Mouse (Mus musculus): ENCODE measurements around the gene Olfr1368. TPM values are rescaled to one million over a fixed set of nuclear protein-coding genes. Genes with fewer than 3 reads are reported as not detected.

Gene Olfr1368
- not detected in 2 replicates for polyA plus RNA-seq (2012; rRNA removed)

DNA sequence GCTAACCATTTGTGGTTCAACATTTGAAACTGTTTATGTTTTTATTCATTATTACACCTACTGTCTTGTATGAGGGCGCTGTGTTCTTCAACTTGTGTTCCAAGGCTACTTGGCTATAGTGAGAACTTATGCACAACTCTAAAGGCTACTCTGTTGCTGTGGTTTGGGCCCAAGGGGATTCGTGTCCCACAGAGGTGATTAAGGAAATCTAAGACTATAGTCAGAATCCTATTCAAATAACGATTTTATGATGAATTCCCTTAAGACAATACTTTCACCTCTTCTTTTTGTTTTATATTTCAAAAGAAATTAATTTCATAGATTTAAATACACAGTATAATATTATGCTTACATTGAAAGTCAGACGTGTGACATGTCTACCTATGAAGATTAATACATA is at the start of gene Olfr1368:
Olfr1368 (minus strand) TSS at position 101 of the 400 bp plus-strand sequence.
- no peak for DNase-seq (ENCODE audit: low read depth in 1 of 2, low spot score in 2 of 2)
- Histone ChIP-seq H3K4me3 (ENCODE audit: extremely low read depth, insufficient read depth, insufficient read length) (no peak within 1 kb of the TSS), H3K27ac (ENCODE audit: insufficient read depth, low read length) (no peak within 1 kb of the TSS), H3K27me3 (ENCODE audit: control insufficient read depth, insufficient read depth, low read length) (no peaks in the 10 kb centered on the region), H3K36me3 (ENCODE audit: control insufficient read depth, insufficient read depth, low read length) (no peaks in the 10 kb centered on the region), H3K4me1 (ENCODE audit: control insufficient read depth, insufficient read depth, insufficient read length) (no peaks in the 10 kb centered on the region)
- 70% methylated on average over 4 of the region's 4 CpGs for WGBS
- TF ChIP-seq POLR2A (IDR thresholded peaks at IDR 0.05; ENCODE audit: low read depth, low read length) (no peak), CTCF (IDR thresholded peaks at IDR 0.05; ENCODE audit: extremely low read depth, insufficient read depth, insufficient read length, insufficient replicate concordance) (no peak)

DNA sequence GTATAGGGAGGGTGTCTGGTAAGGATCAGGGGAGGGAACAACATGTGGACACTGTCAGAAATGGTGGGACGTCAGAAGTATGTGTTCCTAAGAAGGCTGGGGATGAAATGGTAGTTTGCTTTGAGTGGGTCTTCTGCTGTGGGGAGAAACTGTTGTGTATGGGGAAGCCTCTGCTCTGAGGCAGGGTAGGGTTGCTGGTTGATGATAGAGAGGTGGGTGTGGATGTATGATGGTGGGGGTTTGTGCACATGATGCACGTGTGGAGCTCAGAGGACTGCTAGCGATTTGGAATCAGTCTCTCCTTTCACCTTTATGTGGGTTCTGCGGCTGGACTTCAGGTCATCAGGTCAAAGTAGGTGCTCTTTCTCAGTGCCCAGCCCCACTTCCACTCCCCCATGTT is 39.9 kb upstream of the Olfr1368 start:
- H3K4me1 ChIP-seq (ENCODE audit: control insufficient read depth, insufficient read depth, insufficient read length), result no peaks in the 10 kb centered on the region; the same call in 1 of the 2 replicates
- peaks cover 50% of the 10 kb centered on the region for H3K36me3 ChIP-seq (ENCODE audit: control insufficient read depth, insufficient read depth, low read length)
- no peak overlapping the region for H3K27ac ChIP-seq (ENCODE audit: insufficient read depth, low read length)
- WGBS, result 94% methylated on average over 4 of the region's 4 CpGs
- H3K27me3 ChIP-seq (ENCODE audit: control insufficient read depth, insufficient read depth, low read length), result no peaks in the 10 kb centered on the region
- TF ChIP-seq POLR2A (IDR thresholded peaks at IDR 0.05; ENCODE audit: low read depth, low read length), result no peak
- TF ChIP-seq CTCF (IDR thresholded peaks at IDR 0.05; ENCODE audit: extremely low read depth, insufficient read depth, insufficient read length, insufficient replicate concordance), result no peak
- no peak overlapping the region for H3K4me3 ChIP-seq (ENCODE audit: extremely low read depth, insufficient read depth, insufficient read length)
- no peak for DNase-seq (ENCODE audit: low read depth in 1 of 2, low spot score in 2 of 2)

DNA sequence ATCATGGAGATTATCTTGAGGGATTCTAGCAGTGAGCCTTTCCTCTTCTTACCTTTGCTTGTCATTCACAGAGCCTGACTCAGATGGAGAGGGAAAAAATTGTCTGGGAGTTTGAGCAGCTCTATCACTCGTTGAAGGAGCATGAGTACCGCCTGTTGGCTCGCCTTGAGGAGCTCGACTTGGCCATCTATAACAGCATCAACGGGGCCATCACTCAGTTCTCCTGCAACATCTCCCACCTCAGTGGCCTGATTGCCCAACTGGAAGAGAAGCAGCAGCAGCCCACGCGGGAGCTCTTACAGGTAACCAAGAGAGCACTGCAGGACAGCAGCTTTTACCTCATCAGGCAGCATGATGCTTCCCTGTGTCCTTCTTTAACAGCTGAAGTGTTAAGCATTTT is 38.0 kb upstream of the Olfr1368 start:
- no peak for DNase-seq (ENCODE audit: low read depth in 1 of 2, low spot score in 2 of 2)
- Histone ChIP-seq H3K36me3 (ENCODE audit: control insufficient read depth, insufficient read depth, low read length) (peaks cover 39% of the 10 kb centered on the region), H3K27me3 (ENCODE audit: control insufficient read depth, insufficient read depth, low read length) (no peaks in the 10 kb centered on the region), H3K4me3 (ENCODE audit: extremely low read depth, insufficient read depth, insufficient read length) (no peak overlapping the region), H3K27ac (ENCODE audit: insufficient read depth, low read length) (no peak overlapping the region), H3K4me1 (ENCODE audit: control insufficient read depth, insufficient read depth, insufficient read length) (no peaks in the 10 kb centered on the region; the same call in 1 of the 2 replicates)
- TF ChIP-seq POLR2A (IDR thresholded peaks at IDR 0.05; ENCODE audit: low read depth, low read length) (no peak), CTCF (IDR thresholded peaks at IDR 0.05; ENCODE audit: extremely low read depth, insufficient read depth, insufficient read length, insufficient replicate concordance) (no peak)
- WGBS, result 94% methylated on average over 7 of the region's 7 CpGs

DNA sequence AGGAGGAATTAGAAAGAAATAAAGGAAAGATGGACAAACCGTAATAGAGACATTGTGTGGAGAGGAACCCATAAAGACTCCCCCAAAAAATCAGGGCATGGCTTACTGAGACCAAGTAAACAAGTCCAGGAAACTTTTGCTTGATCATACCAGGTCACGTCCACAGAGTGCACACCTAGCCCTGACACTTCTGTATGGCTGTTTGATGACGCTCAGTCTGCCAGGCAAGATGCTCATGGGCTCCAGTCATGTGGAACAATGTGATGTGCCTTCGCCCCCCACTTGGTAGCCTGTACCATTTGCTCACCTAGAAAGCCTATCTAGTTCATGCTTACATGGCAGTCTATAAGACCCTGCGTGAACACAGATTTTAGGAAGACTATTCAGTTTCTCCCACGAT is 37.4 kb upstream of the Olfr1368 start:
- no peak for TF ChIP-seq POLR2A (IDR thresholded peaks at IDR 0.05; ENCODE audit: low read depth, low read length)
- no peak for TF ChIP-seq CTCF (IDR thresholded peaks at IDR 0.05; ENCODE audit: extremely low read depth, insufficient read depth, insufficient read length, insufficient replicate concordance)
- Histone ChIP-seq H3K4me1 (ENCODE audit: control insufficient read depth, insufficient read depth, insufficient read length) (no peaks in the 10 kb centered on the region; the same call in 1 of the 2 replicates), H3K4me3 (ENCODE audit: extremely low read depth, insufficient read depth, insufficient read length) (no peak overlapping the region), H3K27ac (ENCODE audit: insufficient read depth, low read length) (no peak overlapping the region), H3K36me3 (ENCODE audit: control insufficient read depth, insufficient read depth, low read length) (peaks cover 34% of the 10 kb centered on the region), H3K27me3 (ENCODE audit: control insufficient read depth, insufficient read depth, low read length) (no peaks in the 10 kb centered on the region)
- no peak for DNase-seq (ENCODE audit: low read depth in 1 of 2, low spot score in 2 of 2)
- WGBS, result 95% methylated on average over 6 of the region's 6 CpGs

DNA sequence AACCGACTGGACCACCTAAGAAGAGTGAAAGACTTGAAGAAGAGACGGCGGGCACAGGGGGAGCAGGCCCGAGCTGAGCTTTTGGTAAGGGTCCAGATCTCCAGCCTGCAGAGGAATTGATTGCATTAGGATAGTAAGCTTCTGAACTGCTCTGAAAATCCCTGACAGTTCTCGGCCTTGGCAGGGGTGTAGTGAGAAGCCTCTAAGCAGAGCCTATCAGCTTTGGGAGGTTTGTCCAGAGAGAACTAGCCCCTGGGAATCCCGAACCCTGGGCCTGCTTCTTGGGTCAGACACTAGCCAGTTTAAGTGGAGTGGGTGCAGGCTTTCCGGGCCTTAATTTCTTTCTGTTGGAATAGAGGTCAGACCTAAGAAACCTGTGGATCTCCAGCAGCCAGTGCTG is 36.3 kb upstream of the Olfr1368 start:
- Histone ChIP-seq H3K4me3 (ENCODE audit: extremely low read depth, insufficient read depth, insufficient read length) (no peak overlapping the region), H3K27ac (ENCODE audit: insufficient read depth, low read length) (no peak overlapping the region), H3K27me3 (ENCODE audit: control insufficient read depth, insufficient read depth, low read length) (no peaks in the 10 kb centered on the region), H3K36me3 (ENCODE audit: control insufficient read depth, insufficient read depth, low read length) (peaks cover 26% of the 10 kb centered on the region), H3K4me1 (ENCODE audit: control insufficient read depth, insufficient read depth, insufficient read length) (no peaks in the 10 kb centered on the region; the same call in 1 of the 2 replicates)
- no peak for TF ChIP-seq CTCF (IDR thresholded peaks at IDR 0.05; ENCODE audit: extremely low read depth, insufficient read depth, insufficient read length, insufficient replicate concordance)
- no peak for DNase-seq (ENCODE audit: low read depth in 1 of 2, low spot score in 2 of 2)
- 88% methylated on average over 7 of the region's 7 CpGs for WGBS

DNA sequence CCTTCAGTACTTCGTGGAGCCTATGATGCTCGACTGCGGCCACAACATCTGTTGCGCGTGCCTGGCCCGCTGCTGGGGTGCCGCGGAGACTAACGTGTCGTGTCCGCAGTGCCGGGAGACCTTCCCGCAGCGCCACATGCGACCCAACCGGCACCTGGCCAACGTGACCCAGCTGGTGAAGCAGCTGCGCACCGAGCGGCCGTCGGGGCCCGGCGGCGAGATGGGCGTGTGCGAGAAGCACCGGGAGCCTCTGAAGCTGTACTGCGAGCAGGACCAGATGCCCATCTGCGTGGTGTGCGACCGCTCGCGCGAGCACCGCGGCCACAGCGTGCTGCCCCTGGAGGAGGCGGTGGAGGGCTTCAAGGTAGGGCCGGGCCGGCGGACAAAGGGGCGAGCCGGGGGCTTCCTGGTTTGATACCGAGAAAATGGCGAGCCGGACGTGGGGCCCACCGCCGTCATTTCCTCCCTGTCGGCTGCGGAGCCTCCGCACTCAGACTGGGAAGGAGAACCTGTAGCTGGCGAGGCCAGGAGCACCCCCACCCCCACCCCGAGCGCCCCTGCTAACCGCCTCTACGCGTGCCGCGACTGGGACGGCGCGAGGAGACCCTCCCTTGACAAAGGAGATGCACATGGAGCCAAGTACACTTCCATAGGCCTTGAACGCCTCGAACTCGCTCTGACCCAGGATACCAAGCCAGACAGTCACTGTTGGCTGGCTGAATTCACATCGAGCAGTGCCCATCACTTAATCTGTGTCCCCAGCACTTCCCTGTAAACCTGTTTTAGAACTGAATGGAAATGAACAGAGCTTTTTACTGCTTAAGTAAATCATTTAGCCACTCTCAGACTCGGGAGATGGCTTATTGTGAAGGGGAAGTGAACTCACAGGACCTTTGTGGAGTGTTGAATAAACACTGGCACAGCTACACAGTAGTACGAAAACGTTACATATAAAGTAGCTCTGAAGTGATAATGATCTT is 35.2 kb upstream of the Olfr1368 start:
- under 1% methylated on average over 71 of the region's 71 CpGs for WGBS
- Histone ChIP-seq H3K4me1 (ENCODE audit: control insufficient read depth, insufficient read depth, insufficient read length) (no peaks in the 10 kb centered on the region; the same call in 1 of the 2 replicates), H3K4me3 (ENCODE audit: extremely low read depth, insufficient read depth, insufficient read length) (peak overlapping the region; percentile 88), H3K36me3 (ENCODE audit: control insufficient read depth, insufficient read depth, low read length) (peaks cover 19% of the 10 kb centered on the region), H3K27me3 (ENCODE audit: control insufficient read depth, insufficient read depth, low read length) (no peaks in the 10 kb centered on the region), H3K27ac (ENCODE audit: insufficient read depth, low read length) (peak overlapping the region; percentile 98)
- DNase-seq (ENCODE audit: low read depth in 1 of 2, low spot score in 2 of 2), result peak in 1 of 2 experiments; percentile 69
- TF ChIP-seq POLR2A (IDR thresholded peaks at IDR 0.05; ENCODE audit: low read depth, low read length) (no peak; the same call in 1 of the 2 replicates), CTCF (IDR thresholded peaks at IDR 0.05; ENCODE audit: extremely low read depth, insufficient read depth, insufficient read length, insufficient replicate concordance) (no peak)

All from spleen, adult 2 months (tissue).